Mouse (Mus musculus): ENCODE measurements around the gene Foxn3.

The Foxn3 gene

GRCm38 (mm10) chr12:99562073-99562866 is 1.1 kb downstream of the Foxn3 start:
- peak; percentile 58 for DNase-seq (ENCODE audit: low spot score)

DNA sequence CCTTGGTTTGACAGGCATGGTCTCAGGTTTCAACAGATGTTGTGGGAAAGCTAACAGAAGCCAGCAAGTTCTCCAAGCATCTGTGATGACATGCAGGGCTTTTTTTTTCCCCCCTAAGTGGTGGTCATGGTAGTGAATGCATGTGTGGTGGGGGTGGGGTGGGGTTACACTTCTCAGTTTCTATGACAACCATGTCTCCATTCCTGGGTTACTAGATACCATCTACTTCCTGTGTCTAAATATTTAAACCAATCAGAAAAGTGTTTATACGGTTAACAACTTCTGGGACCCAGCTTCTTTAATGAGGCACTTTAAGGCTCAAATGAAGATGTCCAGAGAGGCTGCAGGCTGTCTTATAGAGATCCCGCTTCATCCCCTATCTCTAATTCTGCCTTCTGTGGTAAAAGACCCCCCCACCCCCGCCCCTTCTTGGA is 2.0 kb downstream of the Foxn3 start:
- no peak for DNase-seq (ENCODE audit: low spot score)

DNA sequence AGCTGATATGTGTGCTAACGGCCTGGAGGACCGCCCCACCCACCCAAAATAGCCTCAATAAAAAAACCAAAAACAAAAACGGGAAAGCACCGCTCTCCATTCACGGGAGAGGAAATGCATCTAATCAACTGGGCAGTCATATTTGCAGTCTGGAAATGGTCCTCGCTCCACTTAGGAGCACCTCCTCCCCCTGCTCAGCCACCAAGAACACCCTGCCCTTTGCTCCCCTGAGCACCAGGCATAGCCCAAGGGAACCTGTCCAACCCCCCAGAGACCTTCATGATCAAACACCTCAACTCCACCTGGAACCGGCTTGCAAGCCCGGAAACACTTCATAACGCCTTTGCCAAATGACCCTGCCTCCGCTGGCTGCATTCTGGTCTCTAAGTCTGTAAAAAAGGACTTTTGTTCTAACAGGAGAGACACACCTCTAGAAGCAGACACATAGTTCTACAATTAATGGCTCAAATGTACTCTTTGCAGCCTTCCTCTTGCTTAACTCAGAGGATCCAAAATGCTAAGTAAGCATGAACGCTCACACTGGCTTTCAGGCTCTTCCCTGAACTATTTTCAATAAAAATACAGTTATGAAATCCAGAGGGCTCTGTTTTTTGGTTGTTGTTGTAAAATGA is 2.6 kb downstream of the Foxn3 start:
- DNase-seq (ENCODE audit: low spot score): peak; percentile 23

- no peak for DNase-seq (ENCODE audit: low spot score)
Measured at GRCm38 (mm10) chr12:99559483-99559882, 3.9 kb downstream of the Foxn3 start.

- DNase-seq (ENCODE audit: low spot score): no peak
Measured at GRCm38 (mm10) chr12:99558476-99558875, 4.9 kb downstream of the Foxn3 start.

- DNase-seq (ENCODE audit: low spot score): peak; percentile 16
Measured at GRCm38 (mm10) chr12:99557498-99557897, 5.9 kb downstream of the Foxn3 start.

- no peak for DNase-seq (ENCODE audit: low spot score)
Measured at GRCm38 (mm10) chr12:99550629-99551028, 12.8 kb downstream of the Foxn3 start.

DNA sequence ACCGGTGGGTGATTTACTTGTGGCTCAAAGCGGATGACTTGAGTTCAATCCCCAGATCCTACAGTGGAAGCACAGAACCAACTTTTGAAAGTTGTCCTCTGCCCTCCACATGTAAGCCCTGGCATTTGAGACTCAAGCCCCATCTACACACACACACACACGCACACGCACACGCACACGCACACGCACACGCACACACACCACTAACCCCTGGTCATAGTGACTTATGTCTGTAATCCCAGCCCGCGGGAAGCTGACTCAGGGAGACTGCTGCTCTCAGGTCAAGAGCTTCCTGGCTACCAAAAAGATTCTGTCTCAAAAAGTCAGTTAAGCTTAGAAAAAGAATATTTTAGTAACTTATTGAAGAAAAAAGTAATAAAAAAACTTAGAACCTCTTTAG is 13.6 kb downstream of the Foxn3 start:
- no peak for DNase-seq (ENCODE audit: low spot score)

GRCm38 (mm10) chr12:99548419-99548818 is 15.0 kb downstream of the Foxn3 start:
- DNase-seq (ENCODE audit: low spot score): no peak

DNA sequence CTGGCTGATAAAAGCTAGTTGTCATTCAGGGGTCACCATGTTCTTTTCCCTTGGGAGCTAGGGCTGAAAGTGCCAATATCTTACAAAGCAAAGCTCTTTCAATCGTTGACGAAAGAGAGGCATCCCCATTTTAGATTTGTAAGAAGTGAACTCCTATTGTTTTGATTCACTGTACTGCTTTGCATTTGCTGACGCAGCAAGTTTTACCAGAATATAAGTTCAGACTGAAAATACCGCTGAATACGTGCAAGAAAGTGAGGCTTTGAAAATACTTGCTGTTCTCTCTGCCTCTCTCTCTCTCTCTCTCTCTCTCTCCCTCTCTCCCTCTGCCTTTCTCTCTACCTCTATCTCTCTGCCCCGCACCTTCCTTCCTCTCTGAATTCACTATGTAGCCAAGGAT is 16.1 kb downstream of the Foxn3 start:
- no peak for DNase-seq (ENCODE audit: low spot score)

- DNase-seq (ENCODE audit: low spot score): no peak
Measured at GRCm38 (mm10) chr12:99545270-99545770, 18.1 kb downstream of the Foxn3 start.

GRCm38 (mm10) chr12:99544262-99545128 is 18.9 kb downstream of the Foxn3 start:
- no peak for DNase-seq (ENCODE audit: low spot score)

DNA sequence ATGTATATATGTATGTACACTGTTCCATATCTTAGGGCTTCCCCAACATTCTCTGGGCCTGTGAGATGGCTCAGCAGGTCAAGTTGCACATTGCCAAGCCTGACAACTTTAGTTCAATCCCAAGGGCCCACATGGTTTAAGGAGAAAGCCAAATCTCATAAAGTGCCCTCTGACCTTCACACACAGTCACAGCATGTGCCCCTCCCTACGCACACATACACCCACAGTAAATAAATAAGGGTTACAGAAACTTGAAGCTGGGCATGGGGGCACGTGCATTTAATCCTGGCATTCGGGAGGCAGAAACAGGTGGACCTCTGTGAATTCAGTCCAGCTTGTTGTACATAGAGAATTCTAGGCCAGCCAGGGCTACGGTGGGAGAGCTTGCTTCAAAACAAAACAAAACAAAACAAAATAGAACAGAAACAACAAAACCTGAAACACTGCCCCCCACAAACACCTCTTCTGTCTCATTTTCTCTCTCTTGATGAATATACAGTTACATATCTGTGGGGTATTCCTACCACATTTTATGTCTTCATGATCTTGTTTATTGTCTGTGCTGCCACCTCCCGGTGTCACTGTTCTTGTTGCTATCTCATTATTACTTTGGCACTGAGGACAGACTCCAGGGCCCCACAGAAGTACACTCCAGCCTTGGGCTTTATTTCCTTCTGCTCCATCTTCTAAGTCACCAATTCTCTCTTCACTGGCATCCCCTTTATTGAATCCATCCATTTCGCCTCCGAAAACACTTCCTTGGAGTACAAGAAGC is 19.8 kb downstream of the Foxn3 start:
- no peak for DNase-seq (ENCODE audit: low spot score)

DNA sequence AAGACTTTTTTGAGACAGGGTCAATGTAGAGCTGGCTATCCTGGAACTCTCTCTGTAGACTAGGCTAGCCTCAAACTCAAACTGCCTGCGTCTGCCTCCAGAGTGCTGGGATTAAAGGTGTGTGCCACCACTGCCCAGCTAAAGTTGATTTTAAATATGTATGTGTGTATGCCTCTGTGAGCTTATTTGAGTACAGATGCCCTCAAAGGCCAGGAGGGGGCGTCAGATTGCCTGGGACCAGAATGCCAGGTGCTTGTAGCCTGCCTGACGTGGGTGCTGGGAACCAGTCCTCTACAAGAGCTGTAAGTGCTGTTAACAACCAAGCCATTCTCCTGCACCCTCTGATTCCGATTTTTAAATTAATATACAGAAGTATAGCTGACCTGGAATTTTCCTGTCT is 23.2 kb downstream of the Foxn3 start:
- DNase-seq (ENCODE audit: low spot score): no peak

DNA sequence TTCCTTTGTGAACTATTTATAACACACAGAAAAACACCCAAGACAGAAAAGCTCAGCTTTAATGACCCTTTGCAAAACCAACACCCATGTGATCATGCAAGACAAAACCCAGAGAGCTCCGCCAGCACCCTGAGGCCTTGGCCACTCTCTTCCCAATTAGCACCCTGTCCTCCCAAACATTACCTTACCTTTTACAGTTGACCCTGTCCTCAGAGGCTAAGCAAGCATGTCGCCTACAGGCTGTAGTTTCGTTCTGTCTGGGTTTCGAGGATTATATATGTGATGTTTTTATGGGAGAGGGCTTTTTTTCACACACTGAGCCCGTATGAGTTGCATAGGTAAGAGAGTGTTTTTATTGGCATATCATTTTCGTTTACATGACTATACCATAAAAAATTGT is 26.1 kb downstream of the Foxn3 start:
- no peak for DNase-seq (ENCODE audit: low spot score)

DNA sequence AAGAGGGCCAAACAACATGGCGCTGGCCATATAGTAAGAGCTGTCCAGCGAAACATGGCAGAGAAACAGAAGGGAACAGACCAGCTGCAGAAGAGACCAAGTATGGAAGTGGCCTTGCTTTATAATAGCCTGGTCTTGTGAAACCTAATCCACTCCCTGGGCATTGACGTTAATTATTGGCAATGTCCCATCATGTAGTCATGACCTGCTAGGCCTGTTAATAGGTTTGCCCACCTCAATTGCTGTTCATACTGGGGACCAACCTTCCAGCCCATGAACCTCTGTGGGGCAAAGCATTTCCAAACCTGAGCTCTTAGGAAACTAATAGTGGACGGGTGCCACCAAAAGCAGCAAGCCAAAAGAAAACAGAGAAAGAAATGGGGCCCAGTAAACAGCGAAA is 27.0 kb downstream of the Foxn3 start:
- DNase-seq (ENCODE audit: low spot score): no peak

GRCm38 (mm10) chr12:99532342-99532741 is 31.0 kb downstream of the Foxn3 start:
- no peak for DNase-seq (ENCODE audit: low spot score)

DNA sequence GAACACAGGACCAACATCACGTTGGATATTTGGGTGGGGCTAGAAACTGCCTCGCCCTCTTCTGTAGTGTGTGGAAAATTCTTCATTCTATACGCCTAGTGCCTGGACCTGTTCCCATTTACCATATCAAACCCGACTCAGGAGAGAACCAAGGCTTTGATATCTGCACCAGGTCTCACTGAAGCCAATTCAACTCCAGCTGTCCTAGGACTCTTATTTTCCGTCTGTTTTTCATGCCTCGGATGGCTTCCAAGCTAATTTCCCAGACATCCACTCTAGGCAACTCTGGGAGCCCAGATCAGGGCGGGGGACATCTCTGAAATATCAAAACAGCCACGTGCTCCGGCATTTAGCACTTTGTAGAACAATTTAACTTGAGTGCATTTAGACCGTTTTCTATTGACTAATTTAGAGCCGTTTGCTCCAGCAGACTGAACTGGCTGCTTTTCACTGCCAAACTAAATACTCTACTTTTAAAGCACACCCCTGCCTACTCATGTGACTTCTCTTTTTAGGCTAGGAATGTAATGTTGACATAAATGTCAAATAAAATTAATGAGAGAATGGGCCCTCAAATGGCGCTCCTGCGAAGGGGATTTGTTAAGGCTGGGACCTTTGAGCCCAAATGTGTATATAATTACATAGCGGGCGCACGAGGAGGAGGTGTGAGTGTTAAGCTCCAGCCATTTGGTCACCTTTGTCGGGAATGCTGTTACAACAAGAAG is 33.5 kb downstream of the Foxn3 start:
- no peak for DNase-seq (ENCODE audit: low spot score)

- DNase-seq (ENCODE audit: low spot score): no peak
Measured at GRCm38 (mm10) chr12:99528958-99529357, 34.4 kb downstream of the Foxn3 start.

- DNase-seq (ENCODE audit: low spot score): no peak
Measured at GRCm38 (mm10) chr12:99527452-99527851, 35.9 kb downstream of the Foxn3 start.

- DNase-seq (ENCODE audit: low spot score): no peak
Measured at GRCm38 (mm10) chr12:99526571-99527140, 36.7 kb downstream of the Foxn3 start.

Data from ovary, postnatal 36 days (tissue).